Mouse (Mus musculus) myocyte (in vitro differentiated cells): Measurements from ENCODE around the gene Smarca1. TPM values are rescaled to one million over a fixed set of nuclear protein-coding genes. Genes with fewer than 3 reads are reported as not detected.

ENCODE experiments used
- H3K27me3 ChIP-seq: one replicate; pipeline ENCODE4 v1.6.1; 2011; ENCODE audit not compliant: control insufficient read depth, insufficient read depth, insufficient read length
- H3K36me3 ChIP-seq: one replicate; pipeline ENCODE4 v1.6.1; 2011; ENCODE audit not compliant: control insufficient read depth, insufficient read depth
- H3K4me2 ChIP-seq: one replicate; pipeline ENCODE4 v1.6.1; 2011; ENCODE audit warnings: low read depth, control low read depth
- H3K4me3 ChIP-seq: one replicate; pipeline ENCODE4 v1.5.1; 2011; ENCODE audit warnings: mild to moderate bottlenecking, control low read depth, moderate library complexity
- H3K79me2 ChIP-seq: one replicate; pipeline ENCODE4 v1.6.1; 2011; ENCODE audit not compliant: control insufficient read depth, insufficient read depth
- H3ac ChIP-seq: one replicate; pipeline ENCODE4 v1.6.1; 2011; ENCODE audit not compliant: control insufficient read depth, insufficient read length
- CEBPB ChIP-seq: IDR thresholded peaks from 2 replicates; pipeline ENCODE4 v1.6.1; 2011; ENCODE audit warnings: mild to moderate bottlenecking, moderate library complexity; ENCODE audit not compliant: poor library complexity, insufficient read depth, severe bottlenecking
- E2F4 ChIP-seq: IDR thresholded peaks from one replicate; pipeline ENCODE4 v1.6.1; 2011; ENCODE audit warnings: mild to moderate bottlenecking, control low read depth, moderate library complexity; ENCODE audit not compliant: insufficient read depth
- MAX ChIP-seq: IDR thresholded peaks from one replicate; pipeline ENCODE4 v1.6.1; 2011; ENCODE audit warnings: low read depth, mild to moderate bottlenecking, control low read depth
- MYOD1 ChIP-seq, 3 experiments: IDR thresholded peaks; one replicate each; pipeline ENCODE4 v1.6.1; 2011; ENCODE audit warnings: control low read depth in 2 of 3, low read depth in 2 of 3, mild to moderate bottlenecking in 2 of 3, moderate library complexity in 1 of 3; ENCODE audit not compliant: insufficient read length in 2 of 3, control insufficient read depth in 1 of 3
- MYOG ChIP-seq, 3 experiments: IDR thresholded peaks; one replicate each; pipeline ENCODE4 v1.6.1; 2011; ENCODE audit warnings: control low read depth in 2 of 3, low read depth in 2 of 3, mild to moderate bottlenecking in 2 of 3; ENCODE audit not compliant: insufficient read length in 2 of 3, control insufficient read depth in 1 of 3, insufficient read depth in 1 of 3
- POLR2A ChIP-seq: IDR thresholded peaks from one replicate; pipeline ENCODE4 v1.6.1; 2011; ENCODE audit warnings: low read depth, mild to moderate bottlenecking, control low read depth, moderate library complexity; ENCODE audit not compliant: insufficient read length
- POLR2AphosphoS2 ChIP-seq: IDR thresholded peaks from one replicate; pipeline ENCODE4 v1.6.1; 2011; ENCODE audit warnings: low read depth, control low read depth; ENCODE audit not compliant: insufficient read length
- REST ChIP-seq: IDR thresholded peaks from one replicate; pipeline ENCODE4 v1.6.1; 2011; ENCODE audit warnings: mild to moderate bottlenecking, control low read depth, moderate library complexity; ENCODE audit not compliant: insufficient read depth, insufficient read length
- SRF ChIP-seq: IDR thresholded peaks from one replicate; pipeline ENCODE4 v1.6.1; 2011; ENCODE audit warnings: low read depth; ENCODE audit not compliant: control insufficient read depth, insufficient read length
- TCF12 ChIP-seq: IDR thresholded peaks from one replicate; pipeline ENCODE4 v1.6.1; 2011; ENCODE audit warnings: mild to moderate bottlenecking, control low read depth; ENCODE audit not compliant: poor library complexity, insufficient read depth, severe bottlenecking
- TCF3 ChIP-seq: IDR thresholded peaks from one replicate; pipeline ENCODE4 v1.6.1; 2011; ENCODE audit warnings: low read depth, control low read depth; ENCODE audit not compliant: insufficient read length
- USF1 ChIP-seq: IDR thresholded peaks from one replicate; pipeline ENCODE4 v1.6.1; 2011; ENCODE audit warnings: low read depth, mild to moderate bottlenecking, control low read depth, moderate library complexity
- polyA plus RNA-seq: library from polyadenylated mRNA; unstranded; fragments of >200 nt; fragmentation: generic; extraction: Trizol; gene quantifications from one replicate; pipeline ENCODE4 v1.2.1, GENCODE M21; 2012; ENCODE audit warnings: missing spikeins

Gene Smarca1
- polyA plus RNA-seq, 1 experiment: not detected

- Histone ChIP-seq H3K4me3 (no peak overlapping the region), H3K79me2 (no peaks in the 10 kb centered on the region), H3K27me3 (no peaks in the 10 kb centered on the region), H3K4me2 (no peak overlapping the region), H3ac (no peak overlapping the region), H3K36me3 (no peaks in the 10 kb centered on the region)
- TF ChIP-seq POLR2AphosphoS2: no peak
- no peak for TF ChIP-seq REST
These were observed 12.7 kb downstream of the Smarca1 start for GRCm38 (mm10) chrX:47880052-47880451.

DNA sequence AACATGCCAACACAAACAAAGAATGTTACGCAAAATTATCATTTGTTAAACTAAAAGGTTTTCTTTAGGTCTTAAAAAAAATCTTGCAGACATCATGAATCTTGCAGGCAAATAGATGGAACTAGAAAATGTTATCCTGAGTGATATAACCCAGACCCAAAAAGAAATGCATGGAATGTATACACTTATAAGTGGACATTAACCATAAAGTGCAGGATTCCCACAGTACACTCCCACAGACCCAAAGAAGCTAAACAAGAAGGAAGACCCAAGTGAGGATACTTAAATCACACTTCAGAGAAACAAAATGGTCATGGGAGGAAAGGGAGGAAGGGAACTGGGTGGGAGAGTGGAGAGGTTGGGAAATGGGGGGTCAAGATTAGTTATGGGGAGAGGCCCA, 34.2 kb downstream of the Smarca1 start:
- no peak overlapping the region for H3ac ChIP-seq
- H3K79me2 ChIP-seq: no peaks in the 10 kb centered on the region
- no peak overlapping the region for H3K4me2 ChIP-seq
- H3K27me3 ChIP-seq: no peaks in the 10 kb centered on the region
- H3K36me3 ChIP-seq: no peaks in the 10 kb centered on the region
- no peak overlapping the region for H3K4me3 ChIP-seq
- no peak for TF ChIP-seq POLR2AphosphoS2
- TF ChIP-seq MYOG (IDR thresholded peaks at IDR 0.05; ENCODE audit: control insufficient read depth in 1 of 3, insufficient read depth in 1 of 3, insufficient read length in 2 of 3, low read depth in 2 of 3): no peak
- TF ChIP-seq TCF3: no peak
- TF ChIP-seq MYOD1 (IDR thresholded peaks at IDR 0.05; ENCODE audit: control insufficient read depth in 1 of 3, insufficient read length in 2 of 3, low read depth in 2 of 3): no peak
- no peak for TF ChIP-seq CEBPB
- no peak for TF ChIP-seq MAX
- no peak for TF ChIP-seq POLR2A
- no peak for TF ChIP-seq E2F4
- no peak for TF ChIP-seq USF1
- TF ChIP-seq SRF: no peak
- no peak for TF ChIP-seq TCF12
- no peak for TF ChIP-seq REST

- Histone ChIP-seq H3K27me3 (no peaks in the 10 kb centered on the region), H3K4me2 (no peak overlapping the region)
- TF ChIP-seq REST (no peak), POLR2A (no peak), E2F4 (no peak), MAX (no peak), POLR2AphosphoS2 (no peak), TCF12 (no peak), TCF3 (no peak), SRF (no peak), USF1 (no peak), CEBPB (no peak), MYOG (IDR thresholded peaks at IDR 0.05; ENCODE audit: control insufficient read depth in 1 of 3, insufficient read depth in 1 of 3, insufficient read length in 2 of 3, low read depth in 2 of 3) (no peak), MYOD1 (IDR thresholded peaks at IDR 0.05; ENCODE audit: control insufficient read depth in 1 of 3, insufficient read length in 2 of 3, low read depth in 2 of 3) (no peak)
These were observed 57.0 kb downstream of the Smarca1 start for GRCm38 (mm10) chrX:47835835-47836195.

GRCm38 (mm10) chrX:47835098-47835834, 57.5 kb downstream of the Smarca1 start:
- Histone ChIP-seq H3ac (no peak overlapping the region), H3K27me3 (no peaks in the 10 kb centered on the region), H3K4me2 (no peak overlapping the region), H3K4me3 (no peak overlapping the region), H3K36me3 (no peaks in the 10 kb centered on the region), H3K79me2 (no peaks in the 10 kb centered on the region)
- TF ChIP-seq MYOG (IDR thresholded peaks at IDR 0.05; ENCODE audit: control insufficient read depth in 1 of 3, insufficient read depth in 1 of 3, insufficient read length in 2 of 3, low read depth in 2 of 3): no peak
- no peak for TF ChIP-seq MYOD1 (IDR thresholded peaks at IDR 0.05; ENCODE audit: control insufficient read depth in 1 of 3, insufficient read length in 2 of 3, low read depth in 2 of 3)
- TF ChIP-seq POLR2A: no peak
- TF ChIP-seq USF1: no peak
- no peak for TF ChIP-seq POLR2AphosphoS2
- TF ChIP-seq TCF3: no peak
- no peak for TF ChIP-seq REST

More at GRCm38 (mm10) chrX:47835835-47836195, 57.0 kb downstream of the Smarca1 start:
- Histone ChIP-seq H3K79me2 (no peaks in the 10 kb centered on the region), H3ac (no peak overlapping the region), H3K36me3 (no peaks in the 10 kb centered on the region), H3K4me3 (no peak overlapping the region)

GRCm38 (mm10) chrX:47833431-47833830, 59.3 kb downstream of the Smarca1 start:
- Histone ChIP-seq H3K4me2 (no peak overlapping the region), H3K79me2 (no peaks in the 10 kb centered on the region), H3K36me3 (no peaks in the 10 kb centered on the region), H3K4me3 (no peak overlapping the region), H3K27me3 (no peaks in the 10 kb centered on the region), H3ac (no peak overlapping the region)
- TF ChIP-seq MYOD1 (IDR thresholded peaks at IDR 0.05; ENCODE audit: control insufficient read depth in 1 of 3, insufficient read length in 2 of 3, low read depth in 2 of 3) (no peak), MAX (no peak), REST (no peak), SRF (no peak), TCF3 (no peak), TCF12 (no peak), MYOG (IDR thresholded peaks at IDR 0.05; ENCODE audit: control insufficient read depth in 1 of 3, insufficient read depth in 1 of 3, insufficient read length in 2 of 3, low read depth in 2 of 3) (no peak), USF1 (no peak), POLR2A (no peak), E2F4 (no peak), POLR2AphosphoS2 (no peak), CEBPB (no peak)
